Comparison of ENCODE assay signal across 8 mouse cellular contexts in the genomic region with DNA sequence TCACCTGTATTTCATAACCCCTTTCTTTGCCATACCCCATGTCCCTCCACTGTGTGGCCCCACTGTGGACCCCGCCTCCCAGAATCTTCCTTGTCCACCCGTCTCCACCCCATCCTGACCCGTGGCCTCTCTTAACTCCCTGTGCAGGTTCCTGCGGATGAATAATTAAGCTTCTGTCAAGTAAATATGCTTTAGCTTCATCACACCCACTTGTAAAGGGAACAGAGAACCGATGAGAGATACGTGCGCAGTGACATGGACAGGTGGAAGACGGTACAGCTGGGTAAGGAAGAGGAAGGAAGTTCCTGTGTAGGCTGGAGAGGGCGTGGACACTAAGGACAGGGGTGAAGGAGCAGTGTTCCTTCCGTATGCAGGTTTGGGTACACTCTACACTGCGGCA. TPM values are rescaled to one million over a fixed set of nuclear protein-coding genes. Genes with fewer than 3 reads are reported as not detected.
A peak's percentile ranks its signal among the peaks of the same experiment; 100 is the strongest.
DNase-seq lines count a peak whose midpoint lies in the region; ATAC-seq and TF ChIP-seq lines count a peak whose summit lies in the region.

No protein-coding gene starts in this region.

- H3K9me3 ChIP-seq in forebrain, postnatal 0 days (ENCODE audit: low read length), result no peaks in the 10 kb centered on the region
- no peaks in the 10 kb centered on the region for H3K9me3 ChIP-seq in kidney, postnatal 0 days (replicated peaks; ENCODE audit: low read length)

- H3K36me3 ChIP-seq in forebrain, postnatal 0 days (ENCODE audit: insufficient read depth), result no peaks in the 10 kb centered on the region
- H3K36me3 ChIP-seq in kidney, postnatal 0 days (ENCODE audit: insufficient read depth, low read length), result no peaks in the 10 kb centered on the region

- peak; percentile 25 for DNase-seq in cerebellum, adult 9-10 months
- DNase-seq in cerebellum, adult 8-10 months, result no peak
- no peak for DNase-seq in forebrain, postnatal 0 days
- peak; percentile 37 for DNase-seq in kidney, postnatal 0 days (ENCODE audit: low spot score)
- no peak for DNase-seq in thymus, postnatal 25 days
- DNase-seq in frontal cortex, adult 2 months (ENCODE audit: extremely low spot score in 1 of 2, low spot score in 1 of 2), result no peak
- DNase-seq in urinary bladder, postnatal 4 days (ENCODE audit: low spot score in 2 of 2), result no peak

- peaks cover 15% of the 10 kb centered on the region; the same call in 1 of the 2 replicates for H3K4me1 ChIP-seq in forebrain, postnatal 0 days (ENCODE audit: insufficient read depth)
- peaks cover 29% of the 10 kb centered on the region for H3K4me1 ChIP-seq in kidney, postnatal 0 days (replicated peaks; ENCODE audit: insufficient read depth, low read length)

- WGBS in forebrain, postnatal 0 days, result 15% methylated on average over 11 of the region's 11 CpGs
- 5% methylated on average over 11 of the region's 11 CpGs for WGBS in kidney, postnatal 0 days

- peak overlapping the region; percentile 68 for H3K4me2 ChIP-seq in forebrain, postnatal 0 days (ENCODE audit: low read depth)
- H3K4me2 ChIP-seq in kidney, postnatal 0 days (ENCODE audit: low read length), result peak overlapping the region; percentile 73

- no peak for TF ChIP-seq CTCF in forebrain, postnatal 0 days (IDR thresholded peaks at IDR 0.05; ENCODE audit: low read depth)
- TF ChIP-seq CTCF in kidney, postnatal 0 days (IDR thresholded peaks at IDR 0.05; ENCODE audit: low read depth), result no peak

- no peaks in the 10 kb centered on the region; the same call in 1 of the 2 replicates for H3K27me3 ChIP-seq in forebrain, postnatal 0 days (ENCODE audit: insufficient read depth, low read length)
- no peaks in the 10 kb centered on the region for H3K27me3 ChIP-seq in kidney, postnatal 0 days (ENCODE audit: insufficient read depth, low read length)

- H3K9ac ChIP-seq in forebrain, postnatal 0 days, result peak overlapping the region; percentile 45; the same call in 1 of the 2 replicates
- H3K9ac ChIP-seq in kidney, postnatal 0 days (ENCODE audit: low read depth, low read length), result peak overlapping the region; percentile 69

- peak overlapping the region; percentile 43 for H3K4me3 ChIP-seq in forebrain, postnatal 0 days (ENCODE audit: low read depth, low read length)
- peak overlapping the region; percentile 65 for H3K4me3 ChIP-seq in kidney, postnatal 0 days (replicated peaks; ENCODE audit: low read depth, low read length)

- H3K27ac ChIP-seq in forebrain, postnatal 0 days (ENCODE audit: low read depth, low read length), result no peak overlapping the region
- H3K27ac ChIP-seq in kidney, postnatal 0 days, result peak overlapping the region; percentile 97

- no peak for ATAC-seq in forebrain, postnatal 0 days
- peak; percentile 31 for ATAC-seq in kidney, postnatal 0 days (replicated peaks; ENCODE audit: low FRiP score, low read depth)
- peak; percentile 20; the same call in 1 of the 2 replicates for ATAC-seq in megakaryocyte progenitor cell, adult 5-6 weeks (replicated peaks; ENCODE audit: poor library complexity)

RNA-seq across cellular contexts. Expression of a gene that starts 0.6 kb away (rescaled TPM):
- total RNA-seq in forebrain, postnatal 0 days (2014; rRNA removed), result 7.2 and 12.2 TPM in 2 replicates
- polyA plus RNA-seq in forebrain, postnatal 0 days (2015; fragmentation: Nextera tagmentation; extraction: Ambion mirVana), result 1.1 and 2.0 TPM in 2 replicates
- 5.1 and 6.1 TPM in 2 replicates for polyA plus RNA-seq in kidney, postnatal 0 days (2015; fragmentation: Nextera tagmentation; extraction: Ambion mirVana)
- 1.6 and 2.1 TPM in 2 replicates for total RNA-seq in megakaryocyte progenitor cell, adult 5-6 weeks (2015)
- total RNA-seq in megakaryocyte progenitor cell, adult 5-6 weeks (2017), result 0.21 and 0.78 TPM in 2 replicates
- polyA plus RNA-seq in frontal cortex, adult 2 months (2012; rRNA removed), result 2.6 and 3.4 TPM in 2 replicates

RNA-seq across cellular contexts. Expression of a gene that starts 11.0 kb away (rescaled TPM):
- 2.3 and 5.1 TPM in 2 replicates for total RNA-seq in forebrain, postnatal 0 days (2014; rRNA removed)
- polyA plus RNA-seq in forebrain, postnatal 0 days (2015; fragmentation: Nextera tagmentation; extraction: Ambion mirVana), result 3.3 and 5.7 TPM in 2 replicates
- 0.07 TPM in 1 of 2 replicates, not detected in the other for polyA plus RNA-seq in kidney, postnatal 0 days (2015; fragmentation: Nextera tagmentation; extraction: Ambion mirVana)
- total RNA-seq in megakaryocyte progenitor cell, adult 5-6 weeks (2015), result 0.02 TPM in 1 of 2 replicates, not detected in the other
- 0.25 TPM in 1 of 2 replicates, not detected in the other for total RNA-seq in megakaryocyte progenitor cell, adult 5-6 weeks (2017)
- polyA plus RNA-seq in frontal cortex, adult 2 months (2012; rRNA removed), result 2.9 and 3.2 TPM in 2 replicates

RNA-seq across cellular contexts. Expression of a gene that starts 35.1 kb away (rescaled TPM):
- 56.6 and 65.7 TPM in 2 replicates for total RNA-seq in forebrain, postnatal 0 days (2014; rRNA removed)
- 129 and 137 TPM in 2 replicates for polyA plus RNA-seq in forebrain, postnatal 0 days (2015; fragmentation: Nextera tagmentation; extraction: Ambion mirVana)
- 82.0 and 95.4 TPM in 2 replicates for polyA plus RNA-seq in kidney, postnatal 0 days (2015; fragmentation: Nextera tagmentation; extraction: Ambion mirVana)
- 74.8 and 80.5 TPM in 2 replicates for total RNA-seq in megakaryocyte progenitor cell, adult 5-6 weeks (2015)
- 68.3 and 78.9 TPM in 2 replicates for total RNA-seq in megakaryocyte progenitor cell, adult 5-6 weeks (2017)
- polyA plus RNA-seq in frontal cortex, adult 2 months (2012; rRNA removed), result 236 and 239 TPM in 2 replicates

Comparison
In these comparisons a context has a peak if more than half of its experiments do, and no peak if none do; other contexts are left out.
1. DNase-seq: peak in cerebellum, adult 9-10 months (single experiment) and kidney, postnatal 0 days (single experiment); none in cerebellum, adult 8-10 months (single experiment), forebrain, postnatal 0 days (single experiment), thymus, postnatal 25 days (single experiment), frontal cortex, adult 2 months (0 of 2) and urinary bladder, postnatal 4 days (0 of 2).